Mouse (Mus musculus) liver, postnatal 0 days (tissue): ENCODE measurements around the gene A030003K21Rik. TPM values are rescaled to one million over a fixed set of nuclear protein-coding genes. Genes with fewer than 3 reads are reported as not detected.

ENCODE experiments used
- ATAC-seq: fragments of 200-750 bp; cut with Nextera tagmentation; 2 replicates; pipeline ENCODE4 v1.8.0; 2017; ENCODE audit warnings: mild to moderate bottlenecking, moderate library complexity
- DNase-seq: peaks from one replicate; pipeline ENCODE4 v3.0.0-alpha.2; 2016
- H3K27ac ChIP-seq: fragments of 300-500 bp; sonication (generic); 2 replicates; pipeline ENCODE4 v1.5.1; 2014; ENCODE audit warnings: antibody characterized with exemption, moderate library complexity, mild to moderate bottlenecking, low read depth
- H3K27me3 ChIP-seq: fragments of 300-500 bp; sonication (generic); 2 replicates; pipeline ENCODE4 v1.6.1; 2014; ENCODE audit warnings: low read length, control low read depth, mixed read lengths; ENCODE audit not compliant: insufficient read depth
- H3K36me3 ChIP-seq: fragments of 300-500 bp; sonication (generic); replicated peaks from 2 replicates; pipeline ENCODE4 v1.6.1; 2014; ENCODE audit warnings: mild to moderate bottlenecking, control low read depth, low read length, moderate library complexity, mixed read lengths; ENCODE audit not compliant: insufficient read depth
- H3K4me1 ChIP-seq: fragments of 300-500 bp; sonication (generic); 2 replicates; pipeline ENCODE4 v1.6.1; 2014; ENCODE audit warnings: antibody characterized with exemption, mild to moderate bottlenecking, control low read depth; ENCODE audit not compliant: insufficient read depth
- H3K4me2 ChIP-seq: fragments of 300-500 bp; sonication (generic); 2 replicates; pipeline ENCODE4 v1.6.1; 2014; ENCODE audit warnings: low read depth, mild to moderate bottlenecking, low read length, moderate library complexity, mixed read lengths
- H3K4me3 ChIP-seq: fragments of 300-500 bp; sonication (generic); 2 replicates; pipeline ENCODE4 v1.5.1; 2014; ENCODE audit warnings: low read depth, low read length
- H3K9ac ChIP-seq: fragments of 300-500 bp; sonication (generic); replicated peaks from 2 replicates; pipeline ENCODE4 v1.6.1; 2014; ENCODE audit warnings: mild to moderate bottlenecking, moderate library complexity
- H3K9me3 ChIP-seq: fragments of 300-500 bp; sonication (generic); 2 replicates; pipeline ENCODE4 v1.6.1; 2016; ENCODE audit warnings: mild to moderate bottlenecking, control low read depth, low read length, mixed read lengths
- CTCF ChIP-seq: sonication (generic); IDR thresholded peaks from 2 replicates; pipeline ENCODE4 v1.5.1; 2016; ENCODE audit warnings: antibody characterized with exemption, low read depth
- EP300 ChIP-seq: IDR thresholded peaks from 2 replicates; pipeline ENCODE4 v1.6.1; 2016; ENCODE audit warnings: antibody characterized with exemption, low read depth, mild to moderate bottlenecking
- WGBS: fragments of 180-500 bp; shearing (Covaris S2); extraction: QIAGEN DNeasy Blood & Tissue Kit; methylation state at CpG from one replicate; pipeline ENCODE4 v1.1.7; 2014; ENCODE audit not compliant: insufficient replicate concordance; 5-methylcytosine and 5-hydroxymethylcytosine counted together
- polyA plus RNA-seq: library from polyadenylated mRNA; unstranded; fragments of >200 nt; fragmentation: Nextera tagmentation; extraction: Ambion mirVana; gene quantifications from 2 replicates; pipeline ENCODE4 v1.2.1, GENCODE M21; 2015

A030003K21Rik gene
- polyA plus RNA-seq, 1 experiment from 2014 or later = not detected

DNA sequence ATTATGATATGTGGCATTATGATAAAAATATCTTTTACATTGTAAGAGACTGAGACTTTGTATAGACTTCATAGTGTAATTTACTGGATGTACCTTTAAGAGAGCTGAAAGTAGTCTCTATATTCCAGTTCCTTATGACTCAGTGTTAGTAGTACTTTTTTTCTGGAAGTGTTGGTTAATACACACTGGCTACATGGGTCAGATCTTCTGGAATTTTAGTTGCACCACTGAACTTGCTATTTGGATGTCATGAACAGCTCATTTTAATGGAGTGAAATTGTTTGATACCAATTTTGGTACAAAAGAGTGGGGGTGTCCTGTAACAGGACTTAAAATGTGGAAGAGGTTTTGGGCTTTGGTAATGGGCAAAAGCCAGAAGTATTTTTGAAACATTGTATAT, 34.7 kb upstream of the A030003K21Rik start:
- Histone ChIP-seq H3K4me3 (no peak overlapping the region), H3K4me2 (no peak overlapping the region), H3K9ac (no peak overlapping the region), H3K27ac (no peak overlapping the region), H3K4me1 (no peaks in the 10 kb centered on the region), H3K27me3 (no peaks in the 10 kb centered on the region), H3K9me3 (no peaks in the 10 kb centered on the region), H3K36me3 (no peaks in the 10 kb centered on the region)
- no peak for ATAC-seq
- no peak for DNase-seq
- TF ChIP-seq EP300 (no peak), CTCF (no peak)

DNA sequence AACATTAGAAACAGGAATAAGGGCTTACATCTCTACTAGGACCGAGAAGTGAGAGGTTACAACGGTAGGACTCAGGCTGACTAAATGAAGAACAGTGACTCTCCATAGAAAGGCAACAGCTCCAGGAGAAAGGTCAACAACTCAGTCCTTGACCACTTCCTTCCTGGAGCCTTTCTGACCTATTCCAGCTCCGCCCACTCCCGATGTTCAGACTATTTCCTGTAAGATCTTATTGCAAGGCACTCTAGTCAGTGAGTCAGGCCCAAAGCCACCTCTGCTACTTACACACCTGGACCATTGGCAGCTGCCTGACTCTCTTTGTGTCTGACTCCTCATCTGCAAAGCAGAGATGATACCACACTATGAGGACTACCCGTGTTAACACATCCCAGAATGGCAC, 32.6 kb upstream of the A030003K21Rik start:
- Histone ChIP-seq H3K27ac (no peak overlapping the region), H3K9me3 (no peaks in the 10 kb centered on the region), H3K4me3 (no peak overlapping the region), H3K27me3 (no peaks in the 10 kb centered on the region), H3K4me1 (no peaks in the 10 kb centered on the region), H3K9ac (no peak overlapping the region), H3K4me2 (no peak overlapping the region), H3K36me3 (no peaks in the 10 kb centered on the region)
- ATAC-seq = no peak
- 38% methylated on average over 5 of the region's 5 CpGs for WGBS
- no peak for TF ChIP-seq EP300
- TF ChIP-seq CTCF = no peak
- DNase-seq = no peak

DNA sequence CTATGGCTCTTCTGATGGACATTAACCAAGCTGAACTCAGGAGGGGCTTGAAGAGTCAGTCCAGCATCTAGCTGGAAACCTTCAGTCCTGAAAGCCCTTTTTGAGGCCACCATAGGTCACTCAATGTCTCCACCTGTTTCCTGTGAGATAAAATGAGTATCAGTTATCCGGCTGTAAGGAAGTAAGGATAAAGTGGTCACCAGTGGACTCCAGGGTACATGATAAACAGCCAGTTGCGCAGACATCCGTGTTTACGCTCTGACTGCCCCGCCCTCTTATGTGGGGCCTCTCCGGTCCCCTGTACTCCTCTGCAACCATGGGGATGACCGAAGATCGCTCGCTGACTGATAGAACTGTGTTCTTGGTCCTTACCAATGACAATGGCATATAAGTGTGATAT, 31.2 kb upstream of the A030003K21Rik start:
- WGBS = 36% methylated on average over 9 of the region's 9 CpGs
- Histone ChIP-seq H3K27ac (no peak overlapping the region), H3K4me3 (no peak overlapping the region), H3K4me1 (no peaks in the 10 kb centered on the region), H3K27me3 (no peaks in the 10 kb centered on the region), H3K4me2 (no peak overlapping the region), H3K9ac (no peak overlapping the region), H3K36me3 (no peaks in the 10 kb centered on the region), H3K9me3 (no peaks in the 10 kb centered on the region)
- peak; percentile 62 for TF ChIP-seq EP300
- TF ChIP-seq CTCF = no peak
- DNase-seq = no peak
- peak; percentile 68 for ATAC-seq

DNA sequence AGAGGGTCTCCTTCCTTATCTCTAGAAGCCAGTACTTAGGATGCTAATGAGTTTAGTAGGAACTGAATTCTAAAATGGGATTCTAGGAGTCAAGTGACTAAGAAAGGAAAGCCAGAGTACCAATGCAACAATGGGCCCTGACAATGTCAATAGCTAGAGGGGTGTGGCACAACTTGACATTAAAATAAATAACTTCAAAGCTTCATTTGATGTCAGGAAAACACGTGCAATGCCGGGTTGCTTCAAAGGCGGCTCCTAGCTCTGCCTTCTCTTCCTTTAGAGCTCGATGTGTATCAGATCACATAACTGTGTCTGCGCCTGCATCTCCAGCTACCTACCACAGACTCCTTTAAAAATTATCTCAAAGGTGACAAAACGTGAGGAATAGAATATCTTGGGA, 30.7 kb upstream of the A030003K21Rik start:
- ATAC-seq (no peak), DNase-seq (no peak)
- Histone ChIP-seq H3K4me2 (no peak overlapping the region), H3K9me3 (no peaks in the 10 kb centered on the region), H3K4me3 (no peak overlapping the region), H3K27me3 (no peaks in the 10 kb centered on the region), H3K36me3 (no peaks in the 10 kb centered on the region), H3K27ac (no peak overlapping the region), H3K9ac (no peak overlapping the region), H3K4me1 (no peaks in the 10 kb centered on the region)
- TF ChIP-seq CTCF (no peak), EP300 (no peak)
- 42% methylated on average over 6 of the region's 6 CpGs for WGBS

DNA sequence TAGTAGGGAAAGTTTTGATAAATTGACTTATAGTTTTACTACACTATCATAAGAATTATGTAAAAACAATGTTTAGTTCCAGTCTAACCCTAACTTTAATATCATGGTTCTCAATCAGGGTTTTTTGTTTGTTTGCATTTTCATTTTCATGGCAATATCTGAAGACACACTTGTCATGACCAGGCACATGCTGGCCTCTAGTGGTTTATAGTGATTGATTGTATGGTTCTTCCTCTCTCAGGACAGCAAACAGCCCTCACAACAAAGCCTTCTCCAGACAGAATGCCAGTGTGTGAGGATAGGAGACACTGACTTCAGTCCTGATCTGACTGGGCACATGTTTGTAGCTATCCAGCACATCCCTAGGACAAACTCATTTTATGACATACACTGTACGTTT, 30.1 kb upstream of the A030003K21Rik start:
- TF ChIP-seq CTCF (peak; percentile 23; the same call in 1 of the 2 replicates), EP300 (no peak)
- Histone ChIP-seq H3K9ac (no peak overlapping the region), H3K9me3 (no peaks in the 10 kb centered on the region), H3K27me3 (no peaks in the 10 kb centered on the region), H3K4me1 (no peaks in the 10 kb centered on the region), H3K4me3 (no peak overlapping the region), H3K36me3 (no peaks in the 10 kb centered on the region), H3K4me2 (no peak overlapping the region), H3K27ac (no peak overlapping the region)
- ATAC-seq = no peak
- 78% methylated on average over 1 of the region's 1 CpGs for WGBS
- DNase-seq = no peak

DNA sequence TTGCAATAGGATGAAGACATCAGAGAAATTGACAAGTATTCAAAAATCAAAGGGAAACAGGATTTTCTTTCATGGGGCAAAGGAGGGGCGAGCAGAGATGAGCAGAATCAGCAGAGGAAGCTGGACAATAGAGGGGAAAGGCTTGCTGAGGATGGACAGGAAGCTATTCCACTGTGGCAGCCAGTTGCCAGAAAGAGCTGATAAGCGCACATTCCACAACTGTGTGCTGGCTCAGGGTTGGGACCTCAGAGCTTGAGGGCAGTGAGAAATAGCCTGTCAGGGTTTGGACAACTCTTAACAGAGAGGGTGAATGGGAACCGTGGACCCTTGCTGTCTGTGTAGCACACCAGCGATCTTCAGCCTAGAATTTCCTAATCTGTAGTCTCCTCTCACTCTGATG, 28.9 kb upstream of the A030003K21Rik start:
- DNase-seq (no peak), ATAC-seq (peak; percentile 76)
- Histone ChIP-seq H3K27me3 (no peaks in the 10 kb centered on the region), H3K27ac (no peak overlapping the region), H3K4me3 (no peak overlapping the region), H3K4me2 (no peak overlapping the region), H3K9me3 (no peaks in the 10 kb centered on the region), H3K36me3 (no peaks in the 10 kb centered on the region), H3K9ac (no peak overlapping the region), H3K4me1 (no peaks in the 10 kb centered on the region)
- no peak for TF ChIP-seq CTCF
- TF ChIP-seq EP300 = peak; percentile 23; the same call in 1 of the 2 replicates
- 27% methylated on average over 4 of the region's 4 CpGs for WGBS

DNA sequence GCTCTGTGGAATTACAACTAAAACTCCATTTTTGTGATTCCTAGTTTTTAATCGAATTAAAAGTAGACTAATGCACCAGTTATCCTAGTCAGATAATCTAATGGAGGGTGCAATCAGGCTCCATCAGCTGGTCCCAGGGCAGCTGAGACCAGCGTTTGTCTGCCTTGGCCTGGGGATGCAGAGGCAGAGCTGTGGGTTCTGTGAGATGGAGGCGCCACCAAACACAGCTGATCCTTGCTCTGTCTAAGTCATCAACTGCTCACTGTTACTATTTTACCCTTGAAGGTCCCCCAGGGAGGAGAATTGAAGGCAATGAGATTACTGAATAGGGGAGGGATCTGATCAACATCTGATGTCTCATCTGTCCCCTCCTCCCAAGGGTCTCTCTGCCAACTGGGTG, 23.2 kb upstream of the A030003K21Rik start:
- no peak overlapping the region for H3K4me2 ChIP-seq
- H3K4me1 ChIP-seq = no peaks in the 10 kb centered on the region
- H3K27ac ChIP-seq = no peak overlapping the region
- no peak for ATAC-seq
- no peak overlapping the region for H3K9ac ChIP-seq
- 51% methylated on average over 3 of the region's 3 CpGs for WGBS
- no peaks in the 10 kb centered on the region for H3K27me3 ChIP-seq
- H3K36me3 ChIP-seq = no peaks in the 10 kb centered on the region
- TF ChIP-seq EP300 = no peak
- no peak for TF ChIP-seq CTCF
- H3K9me3 ChIP-seq = no peaks in the 10 kb centered on the region
- H3K4me3 ChIP-seq = no peak overlapping the region
- DNase-seq = no peak
